Mouse (Mus musculus) embryonic fibroblast, embryonic 13.5 days (primary cell): ENCODE measurements at regions not wholly inside any gene's neighbourhood (a gene's known extent, or its start where the extent isn't known, plus 50 kb on each side); places are given as distances from the start of the nearest gene placed in this dataset.

Experiments
- CTCF ChIP-seq: IDR thresholded peaks from 2 replicates; pipeline ENCODE4 v1.5.1; 2011; ENCODE audit warnings: mild to moderate bottlenecking, control low read depth, low read length, moderate library complexity, borderline replicate concordance; ENCODE audit not compliant: insufficient read depth
- POLR2A ChIP-seq: IDR thresholded peaks from 2 replicates; pipeline ENCODE4 v1.6.1; 2011; ENCODE audit warnings: low read depth, mild to moderate bottlenecking, control low read depth, low read length, moderate library complexity

- no peak for TF ChIP-seq CTCF
- no peak for TF ChIP-seq POLR2A
These were observed 72.5 kb upstream of the Tmtc1 start for GRCm38 (mm10) chr6:148516654-148517053.
